Mouse (Mus musculus) olfactory bulb, adult 2 months (tissue): ENCODE measurements around the gene Apol7a. TPM values are rescaled to one million over a fixed set of nuclear protein-coding genes. Genes with fewer than 3 reads are reported as not detected.
A peak's percentile ranks its signal among the peaks of the same experiment; 100 is the strongest.

Experiments used
- H3K27ac ChIP-seq: fragments of 200-500 bp; 2 replicates; pipeline ENCODE4 v1.5.1; 2012; ENCODE audit warnings: low read depth, low read length; ENCODE audit not compliant: insufficient read depth
- H3K4me1 ChIP-seq: fragments of 200-500 bp; 2 replicates; pipeline ENCODE4 v1.6.1; 2012; ENCODE audit warnings: low read length; ENCODE audit not compliant: control insufficient read depth, insufficient read depth
- H3K4me3 ChIP-seq: fragments of 200-500 bp; 2 replicates; pipeline ENCODE4 v1.5.1; 2012; ENCODE audit warnings: mild to moderate bottlenecking, low read depth, low read length, moderate library complexity; ENCODE audit not compliant: insufficient read depth
- CTCF ChIP-seq: fragments of 200-500 bp; IDR thresholded peaks from 2 replicates; pipeline ENCODE4 v1.5.1; 2012; ENCODE audit warnings: low read depth, mild to moderate bottlenecking, low read length, moderate library complexity; ENCODE audit not compliant: insufficient read depth
- POLR2A ChIP-seq: fragments of 200-500 bp; IDR thresholded peaks from 2 replicates; pipeline ENCODE4 v1.6.1; 2012; ENCODE audit warnings: mild to moderate bottlenecking, low read depth, low read length, moderate library complexity; ENCODE audit not compliant: insufficient read depth
- WGBS: fragments of 180-500 bp; shearing (Covaris S2); methylation state at CpG from one replicate; pipeline ENCODE4 v1.1.7; 2018; 5-methylcytosine and 5-hydroxymethylcytosine counted together
- polyA plus RNA-seq: library from polyadenylated mRNA; stranded (reverse); fragments of >200 nt; gene quantifications from 2 replicates; pipeline ENCODE4 v1.2.4, GENCODE M21; 2012; ENCODE audit warnings: low replicate concordance; ENCODE audit not compliant: missing spikeins, insufficient read depth, insufficient read length

Gene Apol7a
- polyA plus RNA-seq, 1 experiment: not detected

DNA sequence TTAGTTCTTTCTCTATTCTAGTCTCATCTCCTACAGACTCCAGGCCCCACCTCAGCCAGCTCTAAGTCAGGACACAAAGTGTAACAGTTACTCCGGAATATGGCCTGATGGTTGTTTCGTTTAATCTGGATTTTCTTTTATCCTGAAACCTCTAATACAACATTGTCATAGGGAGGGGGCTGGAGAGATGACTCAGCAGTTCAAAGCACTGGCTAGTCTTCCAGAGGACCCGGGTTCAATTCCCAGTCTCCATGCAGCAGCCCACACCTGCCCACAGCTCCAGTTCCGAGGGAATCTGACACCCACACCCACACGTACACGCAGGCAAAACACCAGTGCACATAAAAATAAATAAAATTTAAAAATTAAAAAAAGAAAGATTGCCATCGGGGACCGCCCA is 39.0 kb downstream of the Apol7a start:
- WGBS: 81% methylated on average over 8 of the region's 8 CpGs
- Histone ChIP-seq H3K4me3 (no peak overlapping the region), H3K27ac (peak overlapping the region; percentile 45; the same call in 1 of the 2 replicates), H3K4me1 (peaks cover 45% of the 10 kb centered on the region)
- TF ChIP-seq CTCF (no peak), POLR2A (no peak)

DNA sequence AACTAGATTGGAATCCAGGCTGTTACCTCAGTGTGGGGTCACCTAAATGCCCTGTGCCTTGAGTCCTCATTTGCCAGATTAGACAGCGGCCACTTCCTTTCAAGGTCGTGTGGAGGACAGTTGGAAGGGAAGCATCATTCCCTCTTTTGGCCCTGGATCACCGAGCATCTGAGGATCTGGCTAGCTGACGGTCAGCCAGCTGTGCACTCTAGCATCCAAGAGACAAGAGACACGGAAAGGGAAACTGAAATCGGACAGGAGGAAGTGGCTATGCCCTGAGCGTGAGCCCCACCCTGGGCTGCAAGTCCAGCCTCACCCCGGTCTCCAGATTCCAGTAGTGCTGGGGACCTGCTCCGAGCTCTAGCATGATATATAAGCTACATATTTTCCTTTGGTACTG is 39.4 kb downstream of the Apol7a start:
- 76% methylated on average over 9 of the region's 9 CpGs for WGBS
- Histone ChIP-seq H3K4me1 (peaks cover 48% of the 10 kb centered on the region), H3K4me3 (no peak overlapping the region), H3K27ac (peak overlapping the region; percentile 45)
- no peak for TF ChIP-seq CTCF
- TF ChIP-seq POLR2A: no peak

DNA sequence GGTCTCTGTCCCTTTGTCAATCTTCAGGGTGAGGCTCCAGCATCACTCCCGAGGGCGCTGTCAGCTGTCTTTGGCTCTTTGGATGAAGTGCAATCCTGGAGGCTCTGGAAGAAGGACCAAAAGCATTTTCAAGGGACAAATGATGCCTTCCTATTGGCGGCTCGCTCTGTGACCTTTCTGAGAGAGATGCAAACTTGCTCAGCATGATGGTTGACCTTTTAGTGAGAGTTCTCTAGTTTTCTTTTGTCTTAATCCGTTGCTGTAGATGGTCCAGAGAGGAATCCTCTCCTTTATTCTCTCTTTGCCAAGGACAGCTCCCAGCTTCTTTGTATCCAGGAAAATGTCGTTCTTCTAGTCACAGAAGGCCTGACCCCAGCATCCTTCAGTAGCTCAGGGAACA is 39.8 kb downstream of the Apol7a start:
- WGBS: 36% methylated on average over 6 of the region's 6 CpGs
- TF ChIP-seq POLR2A: no peak
- no peak for TF ChIP-seq CTCF
- Histone ChIP-seq H3K27ac (peak overlapping the region; percentile 45), H3K4me3 (0 out of 2 replicates have a peak overlapping the region, but pooled peaks have one; percentile 6), H3K4me1 (peaks cover 46% of the 10 kb centered on the region)

DNA sequence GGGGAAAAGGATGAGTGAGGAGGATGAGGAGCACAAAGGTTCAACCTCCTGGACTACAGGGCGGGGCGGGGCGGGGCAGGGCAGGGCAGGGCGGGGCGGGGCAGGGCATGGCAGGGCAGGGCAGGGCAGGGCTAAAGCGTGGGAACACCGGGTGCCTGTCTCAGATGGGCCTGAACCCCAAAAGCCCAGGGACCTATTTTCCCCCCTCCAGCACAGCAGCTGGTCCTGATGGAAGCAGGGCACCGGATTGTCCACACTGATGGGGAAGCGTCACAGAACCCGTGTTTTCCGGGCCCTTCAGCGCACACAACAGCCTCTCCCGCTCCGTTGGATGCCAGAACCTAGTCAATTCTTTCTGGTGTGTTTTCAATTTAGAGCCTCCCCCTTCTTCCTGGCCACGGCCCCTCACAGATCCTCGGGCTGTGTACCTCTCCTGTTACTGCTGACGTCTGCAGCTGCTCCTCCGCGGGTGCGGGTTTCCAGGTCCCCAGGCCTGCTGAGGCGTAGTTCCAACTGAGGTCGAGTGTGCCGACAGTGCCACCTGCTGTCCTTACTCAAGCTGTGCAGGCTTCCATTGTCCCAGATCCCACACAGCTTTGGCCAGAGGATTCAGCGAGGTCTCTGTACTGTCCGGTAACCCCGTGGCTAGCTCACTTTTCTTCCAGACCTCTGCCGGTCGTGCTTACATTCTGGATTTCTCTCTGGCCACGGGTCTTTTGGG is 40.4 kb downstream of the Apol7a start:
- 13% methylated on average over 29 of the region's 29 CpGs for WGBS
- H3K4me3 ChIP-seq: peak overlapping the region; percentile 20
- peaks cover 45% of the 10 kb centered on the region for H3K4me1 ChIP-seq
- TF ChIP-seq CTCF: peak; percentile 90
- TF ChIP-seq POLR2A: no peak
- H3K27ac ChIP-seq: no peak overlapping the region; the same call in 1 of the 2 replicates

DNA sequence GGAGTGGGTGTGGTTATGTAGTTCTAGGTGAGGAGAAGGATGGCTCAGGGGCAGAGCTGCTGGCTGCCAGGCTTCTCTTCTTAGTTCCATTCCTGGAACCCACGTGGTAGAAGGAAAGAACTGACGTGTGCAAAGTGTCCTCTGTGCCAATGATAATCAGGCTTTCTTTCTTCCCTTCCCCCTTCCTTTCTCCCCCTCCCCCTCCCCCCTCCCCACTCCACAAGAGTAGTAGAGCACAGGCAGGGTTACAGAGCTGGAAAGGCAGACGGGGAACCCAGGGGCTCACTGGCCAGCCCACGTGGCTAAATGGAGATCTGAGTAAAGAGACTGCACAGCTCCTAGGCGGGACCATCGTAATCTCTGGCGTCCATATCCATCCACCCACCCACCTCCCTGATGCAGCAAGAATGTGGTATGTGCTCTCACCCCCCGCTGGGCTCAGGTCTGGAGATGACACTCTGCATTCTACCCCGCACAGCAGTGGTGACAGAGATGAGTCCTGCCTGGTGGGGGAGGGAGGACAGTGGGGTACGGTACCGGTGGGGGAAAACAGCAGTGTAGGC is 42.6 kb downstream of the Apol7a start:
- TF ChIP-seq CTCF: no peak
- peaks cover 39% of the 10 kb centered on the region for H3K4me1 ChIP-seq
- peak overlapping the region; percentile 39 for H3K4me3 ChIP-seq
- 12% methylated on average over 11 of the region's 11 CpGs for WGBS
- peak overlapping the region; percentile 75 for H3K27ac ChIP-seq

DNA sequence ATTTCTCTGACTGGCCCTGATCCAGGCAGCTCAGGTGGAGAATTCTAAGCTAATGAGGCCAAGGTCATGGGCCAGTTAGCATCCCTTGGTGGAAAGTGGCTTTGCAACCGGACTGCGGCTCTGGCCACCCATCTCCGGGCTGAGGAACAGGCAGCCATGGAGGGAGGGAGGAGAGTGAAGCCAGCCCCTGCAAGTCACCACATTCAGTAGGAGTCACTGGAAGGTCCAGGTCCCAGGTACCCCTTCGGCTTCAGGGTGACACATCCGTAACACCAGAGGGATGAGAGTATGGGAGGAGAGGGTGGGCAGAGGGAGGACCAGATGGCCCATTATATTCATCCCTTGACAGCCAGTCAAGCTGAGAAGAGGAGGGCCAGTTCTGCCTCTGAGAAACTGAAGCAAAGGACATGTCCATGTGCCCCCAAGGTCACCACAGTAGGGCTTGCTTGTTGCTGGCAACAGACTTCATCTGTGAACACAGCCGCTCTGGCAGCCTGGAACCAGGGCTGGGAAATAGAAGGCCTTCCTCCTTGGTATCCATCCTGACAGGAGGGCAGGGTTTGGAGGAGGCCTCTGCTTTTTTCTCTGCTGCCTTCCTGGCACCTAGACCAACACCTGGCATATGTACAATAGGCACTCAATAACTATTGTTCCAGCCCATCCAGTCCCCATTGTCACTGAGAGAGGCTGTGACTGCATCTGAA is 43.9 kb downstream of the Apol7a start:
- Histone ChIP-seq H3K4me3 (no peak overlapping the region), H3K27ac (peak overlapping the region; percentile 32; the same call in 1 of the 2 replicates), H3K4me1 (peaks cover 38% of the 10 kb centered on the region)
- TF ChIP-seq CTCF (no peak), POLR2A (no peak)
- WGBS: 77% methylated on average over 6 of the region's 6 CpGs

DNA sequence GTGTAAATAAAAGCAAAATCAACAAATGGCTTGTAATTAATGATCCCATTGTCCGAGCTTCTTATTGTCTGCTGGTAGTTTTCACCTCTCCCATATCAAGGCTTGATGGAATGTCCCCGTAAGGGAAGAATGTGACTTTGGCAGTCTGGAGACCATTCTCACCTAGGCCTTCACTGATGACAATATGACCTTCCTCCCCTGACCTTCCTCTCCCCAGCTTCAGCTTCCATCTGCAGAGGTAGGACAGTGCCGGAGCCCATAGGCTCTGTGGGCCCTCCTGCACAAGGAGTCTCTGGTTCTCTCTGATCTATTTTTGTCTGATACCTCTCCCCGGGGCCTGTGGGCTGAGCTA is 44.4 kb downstream of the Apol7a start:
- 0 out of 2 replicates have a peak overlapping the region, but pooled peaks have one; percentile 0 for H3K27ac ChIP-seq
- H3K4me1 ChIP-seq: peaks cover 36% of the 10 kb centered on the region
- TF ChIP-seq POLR2A (no peak), CTCF (no peak)
- H3K4me3 ChIP-seq: no peak overlapping the region
- 63% methylated on average over 4 of the region's 4 CpGs for WGBS

DNA sequence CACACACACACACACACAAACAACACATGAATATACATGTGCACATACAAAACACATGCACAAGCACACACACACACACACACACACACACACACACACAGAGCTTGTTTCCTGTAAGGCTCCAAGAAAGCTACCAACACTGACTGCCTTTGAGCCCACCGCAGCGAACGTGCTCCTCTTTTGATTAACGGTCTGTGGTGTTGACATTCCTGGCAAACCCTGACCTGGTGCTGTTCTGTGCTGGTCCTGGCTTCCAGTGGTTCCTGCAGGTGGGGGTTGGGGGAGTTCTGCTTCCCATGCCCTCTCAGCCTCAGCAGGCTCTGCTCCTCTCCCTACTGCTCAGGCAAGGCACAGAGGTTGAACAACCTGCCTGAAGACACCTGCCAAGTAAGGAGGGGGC is 45.1 kb downstream of the Apol7a start:
- Histone ChIP-seq H3K4me1 (peaks cover 30% of the 10 kb centered on the region), H3K27ac (no peak overlapping the region), H3K4me3 (no peak overlapping the region)
- no peak for TF ChIP-seq CTCF
- TF ChIP-seq POLR2A: no peak
- WGBS: 50% methylated on average over 4 of the region's 4 CpGs

DNA sequence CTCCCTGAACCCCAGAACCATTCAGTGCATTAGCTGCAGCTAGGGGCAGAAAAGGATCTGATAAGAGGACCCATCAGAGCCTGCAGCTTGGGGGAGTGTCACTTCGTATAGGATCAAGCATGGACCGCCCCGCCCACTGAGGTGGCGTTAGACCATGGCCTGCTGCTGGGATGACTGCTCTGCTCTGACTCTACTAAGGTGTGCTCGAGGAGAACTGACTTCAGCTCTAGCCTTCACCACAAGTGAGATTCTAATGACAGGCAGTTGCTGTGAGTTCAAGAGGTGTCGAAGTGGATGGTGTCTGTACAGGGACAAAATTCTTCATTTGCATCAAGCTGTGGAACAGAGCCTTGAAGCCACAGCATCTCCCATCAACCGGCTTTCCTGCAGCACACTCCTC is 46.0 kb downstream of the Apol7a start:
- WGBS: 79% methylated on average over 7 of the region's 7 CpGs
- Histone ChIP-seq H3K4me1 (peaks cover 26% of the 10 kb centered on the region), H3K4me3 (no peak overlapping the region), H3K27ac (no peak overlapping the region)
- no peak for TF ChIP-seq POLR2A
- TF ChIP-seq CTCF: no peak
